Mouse (Mus musculus) brain, embryonic 18.5 days (tissue): ENCODE measurements around the gene Mtrr.
"Not testable (repeated sequence)": the region's sequence is repeated elsewhere in the genome, so short reads cannot be mapped to it uniquely, and the experiment has no call there.

Experiments
- DNase-seq: peaks from one replicate; pipeline ENCODE4 v3.0.0-alpha.2; 2012; ENCODE audit warnings: low read depth, low spot score

Mtrr gene

GRCm38 (mm10) chr13:68568548-68568947 lies 13.4 kb downstream of the Mtrr start:
- DNase-seq: no peak

GRCm38 (mm10) chr13:68568110-68568509 lies 13.8 kb downstream of the Mtrr start:
- no peak for DNase-seq

GRCm38 (mm10) chr13:68553391-68553790 lies 28.6 kb downstream of the Mtrr start:
- not testable (repeated sequence) for DNase-seq
